In the genomic region with DNA sequence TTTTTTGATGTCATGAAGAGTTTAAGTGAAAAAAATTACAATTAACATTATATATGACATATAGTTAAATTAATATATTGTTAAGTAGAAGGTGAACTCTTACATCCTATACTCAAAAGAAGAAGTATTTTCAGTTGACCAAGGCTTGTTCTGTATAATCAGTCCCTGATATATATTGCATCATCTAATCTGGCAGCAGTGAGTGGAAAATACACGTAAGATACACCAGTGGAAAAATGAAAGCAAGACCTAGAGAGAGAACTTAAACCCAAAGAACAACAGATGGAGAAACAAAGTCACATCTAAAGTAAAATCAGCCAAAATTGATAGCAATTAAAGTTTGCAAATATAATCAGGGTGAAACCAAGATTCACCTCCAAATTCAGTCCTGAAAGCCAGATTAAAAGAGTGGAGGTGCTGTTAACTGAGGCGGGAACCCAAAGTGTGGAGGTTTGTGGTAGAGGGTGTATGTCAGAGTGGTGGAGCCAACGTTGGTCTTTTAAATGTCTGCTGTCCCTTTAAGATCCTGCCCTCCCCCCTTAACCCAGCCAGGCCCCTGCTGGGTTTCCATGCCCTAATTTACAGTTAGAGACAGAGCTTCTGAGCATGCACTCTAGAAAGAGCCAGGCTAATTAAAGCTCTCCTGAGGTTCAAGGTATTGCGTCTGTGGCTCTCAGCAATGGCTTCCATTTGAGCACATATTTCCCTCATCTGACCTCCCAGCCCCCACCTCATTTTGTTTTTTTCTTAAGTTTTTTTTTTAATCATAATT, we compare ENCODE assay signal across 11 mouse cellular contexts. TPM values are rescaled to one million over a fixed set of nuclear protein-coding genes. Genes with fewer than 3 reads are reported as not detected.
DNase-seq lines count a peak whose midpoint lies in the region; ATAC-seq lines count a peak whose summit lies in the region.
"Had no signal": no experiment of that assay in that cellular context is flagged by ENCODE, and none has a peak within 500 bp of the region (broad histone marks: within the 10 kb centered on the region; RNA-seq: fewer than 3 reads in every experiment).

No protein-coding gene starts in this region.

- no peaks in the 10 kb centered on the region; the same call in 1 of the 2 replicates for H3K4me1 ChIP-seq in liver, embryonic 11.5 days (replicated peaks; ENCODE audit: control insufficient read depth, insufficient read depth, low read length)

- H3K27ac ChIP-seq in liver, embryonic 11.5 days (ENCODE audit: low read depth, low read length), result no peak overlapping the region
- H3K27ac ChIP-seq: limb, embryonic 13.5 days; stomach, embryonic 15.5 days had no signal

- H3K4me3 ChIP-seq in liver, embryonic 11.5 days (ENCODE audit: low read depth, low read length), result no peak overlapping the region
- H3K4me3 ChIP-seq: limb, embryonic 13.5 days; stomach, embryonic 15.5 days had no signal

- DNase-seq in 416B (ENCODE audit: low read depth), result peak; percentile 26
- DNase-seq in cerebellum, postnatal 25 days, result peak; percentile 63 to 73
- DNase-seq in layer of hippocampus, postnatal 14 days (ENCODE audit: low spot score in 2 of 2), result no peak
- no peak for DNase-seq in spleen, postnatal 10 days (ENCODE audit: low spot score in 2 of 2)
- no peak for DNase-seq in liver, embryonic 11.5 days (ENCODE audit: low spot score)
- DNase-seq: kidney, postnatal 14 days; lung, postnatal 36 days had no signal

- ATAC-seq in CD4-positive, CD25-positive, alpha-beta regulatory T cell, adult 4 months, result peak; percentile 39
- peak; percentile 44 for ATAC-seq in inflammation-experienced regulatory T-cells, adult 6 months
- ATAC-seq in liver, embryonic 11.5 days (replicated peaks; ENCODE audit: low FRiP score), result no peak

- no peak overlapping the region for H3K4me2 ChIP-seq in liver, embryonic 11.5 days
- H3K4me2 ChIP-seq: limb, embryonic 13.5 days; stomach, embryonic 15.5 days had no signal

- H3K9me3 ChIP-seq in liver, embryonic 11.5 days (ENCODE audit: control insufficient read depth, low read length), result no peaks in the 10 kb centered on the region
- H3K9me3 ChIP-seq: limb, embryonic 13.5 days; stomach, embryonic 15.5 days had no signal

- H3K36me3 ChIP-seq in liver, embryonic 11.5 days (ENCODE audit: control insufficient read depth, insufficient read depth, low read length), result no peaks in the 10 kb centered on the region
- H3K36me3 ChIP-seq: limb, embryonic 13.5 days; stomach, embryonic 15.5 days had no signal

- WGBS in liver, embryonic 11.5 days, result 38% methylated on average over 4 of the region's 4 CpGs

- H3K9ac ChIP-seq in liver, embryonic 11.5 days (ENCODE audit: low read depth, low read length), result no peak overlapping the region
- H3K9ac ChIP-seq: limb, embryonic 13.5 days; stomach, embryonic 15.5 days had no signal

- H3K27me3 ChIP-seq in liver, embryonic 11.5 days (replicated peaks; ENCODE audit: control insufficient read depth, insufficient read depth, low read length), result no peaks in the 10 kb centered on the region
- H3K27me3 ChIP-seq: limb, embryonic 13.5 days; stomach, embryonic 15.5 days had no signal

RNA-seq across cellular contexts. Expression of gene Slc22a15, which starts 5.0 kb away (rescaled TPM):
- polyA plus RNA-seq in CD4-positive, CD25-positive, alpha-beta regulatory T cell, adult 4 months (2017; shearing (Covaris generic)), result 1 to 10 TPM; 5.2 to 8.1 TPM
- polyA plus RNA-seq in inflammation-experienced regulatory T-cells, adult 6 months (2017; shearing (Covaris generic)), result 10 to 100 TPM; 10.2 to 18.0 (median 11.1) TPM
- total RNA-seq in layer of hippocampus, postnatal 14 days (2021), result 10 to 100 TPM; 10.6 to 12.3 TPM
- polyA plus RNA-seq in liver, embryonic 11.5 days (2014; fragmentation: Nextera tagmentation; extraction: Ambion mirVana), result 1.8 and 1.9 TPM in 2 replicates

Comparison
In these comparisons a context has a peak if more than half of its experiments do, and no peak if none do; other contexts are left out.
1. DNase-seq: peak in 416B (single experiment) and cerebellum, postnatal 25 days (2 of 2); none in layer of hippocampus, postnatal 14 days (0 of 2), spleen, postnatal 10 days (0 of 2) and liver, embryonic 11.5 days (single experiment).